Mouse (Mus musculus) brain, embryonic 14.5 days (tissue): ENCODE results near the gene Tlr9.

Experiments used
- CTCF ChIP-seq: fragments of 200-500 bp; IDR thresholded peaks from 2 replicates; pipeline ENCODE4 v1.5.1; 2012; ENCODE audit warnings: inconsistent platforms, mild to moderate bottlenecking, moderate library complexity, borderline replicate concordance; ENCODE audit not compliant: insufficient read depth, insufficient read length; ENCODE audit errors: extremely low read depth
- POLR2A ChIP-seq: fragments of 200-500 bp; IDR thresholded peaks from 2 replicates; pipeline ENCODE4 v1.6.1; 2012; ENCODE audit warnings: mild to moderate bottlenecking, inconsistent platforms, borderline replicate concordance; ENCODE audit not compliant: poor library complexity, insufficient read depth, insufficient read length, severe bottlenecking; ENCODE audit errors: extremely low read depth

GRCm38 (mm10) chr9:106230051-106230733 lies 7.8 kb downstream of the Tlr9 start:
- TF ChIP-seq CTCF (no peak), POLR2A (no peak)
